Mouse (Mus musculus) embryonic stem cell, embryonic (primary cell): ENCODE results near the gene Kcnj16.

Experiments
- CTCF ChIA-PET, 4 experiments: fragments of 300-600 bp in 2 of 4; fragments of 350-600 bp in 2 of 4; sonication (Branson Sonifier 250); formaldehyde crosslinking; loops; one replicate each; lab custom pipeline; 2022; ENCODE audit warnings: inconsistent platforms in 2 of 4; lab: Charles Lee
- POLR2A ChIA-PET, 4 experiments: fragments of 300-600 bp in 2 of 4; fragments of 350-600 bp in 2 of 4; sonication (Branson Sonifier 250); formaldehyde crosslinking; loops; one replicate each; lab custom pipeline; 2022; ENCODE audit warnings: antibody characterized with exemption in 4 of 4, inconsistent platforms in 1 of 4; lab: Charles Lee

Gene Kcnj16

DNA sequence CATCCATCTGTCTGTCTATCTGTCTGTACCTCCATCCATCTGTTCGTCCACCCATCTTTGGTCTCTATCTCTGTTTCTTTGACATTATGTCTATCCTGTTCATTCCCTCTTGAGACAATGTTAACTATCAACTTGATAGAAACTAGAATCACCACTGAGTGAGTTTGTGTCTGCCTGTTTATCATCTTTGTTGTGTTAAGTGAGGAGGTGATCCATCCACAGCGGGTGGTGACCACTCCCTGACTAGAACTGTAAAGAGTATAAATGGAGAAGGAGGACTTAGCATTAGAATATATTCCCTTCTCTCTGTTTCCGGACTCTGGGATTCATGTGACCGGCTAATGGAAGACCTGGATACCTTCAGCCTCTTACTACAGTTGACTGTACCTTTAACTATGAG is 75.5 kb downstream of the Kcnj16 start:
- POLR2A ChIA-PET: no interaction called here
- CTCF ChIA-PET: interaction anchor here in 1 of 4 experiments (0.5 kb wide), 1 partner anchor 140 kb away, joined by 3 read pairs; no protein-coding TSS in a partner anchor

DNA sequence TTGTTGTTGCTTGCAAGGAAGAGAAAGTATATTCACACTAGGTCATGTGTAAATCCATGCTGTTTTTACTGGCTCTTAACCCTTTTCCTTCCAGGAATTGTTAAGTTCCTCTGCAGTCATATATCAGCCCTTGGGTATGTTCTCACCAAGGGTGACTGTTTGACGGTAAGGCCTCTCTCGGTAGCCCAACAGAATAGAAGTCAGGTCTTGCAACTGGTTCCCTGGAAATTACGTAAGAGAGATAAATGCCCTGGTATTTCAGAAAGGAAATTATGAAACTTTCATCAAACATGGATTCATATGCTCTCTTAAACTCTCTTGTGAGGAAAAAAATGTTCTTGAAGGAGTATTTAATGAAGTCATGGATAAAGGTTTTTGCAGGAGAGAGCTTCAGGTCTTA is 86.4 kb downstream of the Kcnj16 start:
- ChIA-PET POLR2A (no interaction called here), CTCF (interaction anchor here in 1 of 4 experiments (0.7 kb wide), 1 partner anchor 40 kb away, joined by 3 read pairs; no protein-coding TSS in a partner anchor)

DNA sequence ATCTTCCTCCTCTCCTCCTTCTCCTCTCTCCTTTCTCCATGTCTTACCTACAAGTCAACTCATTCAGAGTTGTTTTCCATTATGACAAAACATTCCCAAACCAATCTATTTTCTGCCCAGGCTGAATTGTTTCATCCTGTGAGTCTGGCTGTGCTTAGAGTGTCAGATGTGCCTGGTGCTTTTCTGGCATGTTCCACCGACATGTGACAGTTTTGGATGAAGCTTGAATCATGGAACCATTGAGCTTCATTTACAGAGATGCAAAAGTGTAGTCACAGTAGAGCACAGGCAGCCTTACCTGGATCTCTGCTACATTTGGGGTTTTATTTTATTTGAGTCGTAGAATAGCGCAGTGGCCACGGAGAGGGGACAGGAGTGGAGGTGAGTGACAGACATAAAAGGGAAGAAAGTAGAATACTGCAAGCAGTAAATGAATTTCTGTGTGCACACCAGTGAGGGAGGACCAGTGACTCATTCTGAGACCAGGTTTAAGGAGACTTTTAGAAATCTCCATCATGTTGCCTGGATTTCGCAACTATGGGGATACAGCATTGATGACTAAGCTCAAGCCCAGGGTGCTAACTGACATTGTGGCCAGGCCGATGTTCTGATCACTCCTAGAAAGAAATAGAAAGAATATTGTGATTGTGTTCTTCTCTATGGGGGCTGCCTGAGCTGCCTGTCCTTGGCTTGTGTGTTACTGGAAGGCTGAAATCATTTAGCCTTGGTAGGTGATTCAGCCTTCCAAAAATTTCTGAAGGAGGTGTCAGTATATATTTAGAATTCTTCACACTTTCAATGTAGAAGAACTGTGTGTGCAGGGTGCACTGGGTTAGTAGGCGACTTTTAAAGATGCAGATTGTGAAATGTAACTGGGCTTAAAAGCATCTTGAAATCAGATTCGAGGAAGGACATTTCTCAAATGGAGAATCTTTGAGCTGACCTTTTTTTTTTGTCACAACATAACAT is 87.3 kb downstream of the Kcnj16 start:
- ChIA-PET POLR2A (no interaction called here), CTCF (no interaction called here)

DNA sequence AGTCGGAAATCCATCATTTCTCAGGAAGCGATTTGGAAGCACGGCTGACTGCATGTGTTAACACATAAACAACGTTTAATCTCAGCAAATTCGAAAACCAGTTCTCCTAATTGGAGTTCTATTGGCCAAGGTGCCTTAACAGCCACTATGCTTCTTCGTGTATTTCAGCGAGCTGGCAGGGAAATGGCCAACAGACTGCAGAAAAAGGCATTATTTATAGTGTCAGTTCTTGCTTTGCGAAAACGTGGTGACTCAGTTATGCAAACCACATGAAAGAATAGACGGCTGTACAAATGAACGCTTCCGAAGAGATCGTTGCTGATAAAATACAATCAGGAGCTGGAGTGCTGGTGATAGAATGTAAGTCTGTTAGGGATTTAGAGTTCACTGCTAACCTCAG is 88.2 kb downstream of the Kcnj16 start:
- CTCF ChIA-PET: no interaction called here
- POLR2A ChIA-PET: interaction anchor here in 1 of 4 experiments (0.6 to 1.1 kb wide), 2 partner anchors 10 to 1693 kb away, joined by 3 to 4 read pairs; no protein-coding TSS in a partner anchor

DNA sequence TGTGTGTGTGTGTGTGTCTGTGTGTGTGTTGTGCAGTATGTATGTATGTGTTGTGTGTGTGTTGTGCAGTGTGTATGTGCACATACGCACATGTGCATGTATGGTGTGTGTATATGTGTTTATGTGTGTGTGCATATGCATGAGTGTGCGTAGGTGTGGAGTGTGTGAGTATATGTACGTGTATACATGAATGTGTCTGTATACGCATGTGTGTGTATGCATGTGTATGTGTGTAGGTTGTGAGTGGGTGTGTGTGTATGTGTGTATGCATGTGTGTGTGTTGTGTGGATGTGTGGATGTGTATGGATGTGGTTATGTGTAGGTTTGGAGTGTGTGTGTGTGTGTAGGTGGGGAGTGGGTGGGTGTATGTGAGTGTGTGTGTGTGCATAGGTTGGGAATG is 89.6 kb downstream of the Kcnj16 start:
- POLR2A ChIA-PET: no interaction called here

DNA sequence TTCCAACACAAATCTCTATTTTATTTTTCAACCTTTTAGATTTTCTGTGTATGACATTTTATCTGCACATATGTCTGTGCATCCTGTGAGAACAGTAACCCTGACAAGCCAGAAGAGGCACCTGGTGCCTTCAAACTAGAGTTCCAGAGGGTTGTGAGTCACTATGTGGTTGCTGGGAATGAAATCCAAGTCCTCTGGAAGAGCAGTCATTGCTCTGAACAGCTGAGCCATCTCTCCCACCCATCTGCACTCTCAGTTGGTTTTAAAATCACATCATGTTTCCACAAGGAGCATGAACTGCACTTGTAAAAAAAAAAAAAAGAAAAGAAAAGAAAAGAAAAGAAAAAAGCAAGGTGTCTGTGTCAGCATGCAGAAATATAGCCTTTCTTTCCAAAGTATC is 91.6 kb downstream of the Kcnj16 start:
- ChIA-PET CTCF (no interaction called here), POLR2A (no interaction called here)

More for the DNA sequence above, 89.6 kb downstream of the Kcnj16 start:
- CTCF ChIA-PET: no interaction called here

DNA sequence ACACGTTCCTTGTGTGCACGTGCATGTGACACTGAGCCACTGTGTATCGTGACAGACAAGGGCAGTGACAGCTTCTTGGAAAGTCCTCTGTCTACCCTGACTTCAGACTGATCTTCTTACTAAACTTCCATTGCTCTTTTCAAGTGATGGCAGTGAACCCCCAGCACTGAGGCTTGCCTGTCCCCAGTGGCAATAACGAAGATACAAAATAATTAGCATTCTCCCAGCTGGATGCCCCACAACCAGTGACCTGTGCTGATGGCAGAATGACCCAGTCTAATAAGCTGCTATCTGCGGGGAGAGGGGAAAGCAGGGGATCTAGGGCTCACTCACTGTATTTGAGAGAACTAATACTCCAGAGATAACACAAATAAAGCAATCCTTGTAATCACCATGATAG is 92.4 kb downstream of the Kcnj16 start:
- ChIA-PET POLR2A (interaction anchor here in 1 of 4 experiments (0.6 kb wide), 1 partner anchor 10 kb away, joined by 6 read pairs; no protein-coding TSS in a partner anchor), CTCF (no interaction called here)

DNA sequence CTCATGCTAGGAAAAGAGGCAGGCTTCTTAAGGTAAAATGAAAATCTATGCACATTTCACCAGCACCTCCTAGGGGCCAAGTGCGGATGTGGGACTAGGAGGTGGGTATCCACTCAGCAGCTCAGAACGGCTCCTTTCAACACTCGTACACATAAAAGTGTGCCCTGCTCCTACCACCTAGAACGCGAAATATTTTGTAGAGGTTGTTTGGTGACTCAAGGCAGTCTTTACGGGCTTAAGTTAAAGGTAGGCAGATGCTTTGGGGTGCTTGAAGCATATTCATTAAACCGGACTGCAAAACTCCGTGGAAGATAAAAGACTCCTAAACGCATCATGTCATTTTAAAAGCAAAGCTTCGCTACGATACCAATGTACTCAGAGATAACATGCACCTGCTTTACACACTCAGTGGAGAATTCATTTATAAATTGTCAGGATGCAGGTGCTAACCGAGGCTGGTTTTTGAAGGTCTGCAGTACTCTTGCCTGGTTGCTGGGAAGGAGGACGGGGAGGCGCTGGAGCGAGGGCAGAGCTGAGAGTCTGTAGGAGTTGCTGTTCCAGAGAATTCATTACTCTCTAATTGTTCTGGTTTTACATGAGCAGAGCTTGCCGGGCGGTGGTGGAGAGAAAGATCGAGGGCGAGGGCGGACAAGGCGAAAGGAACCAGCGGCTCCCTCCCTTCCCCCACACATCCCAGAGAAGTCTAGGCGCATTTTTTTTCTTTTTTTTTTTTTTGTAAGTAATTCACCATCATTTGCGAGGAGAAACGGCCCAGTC is 97.1 kb downstream of the Kcnj16 start:
- ChIA-PET CTCF (interaction anchor here (0.6 to 1.4 kb wide), 8 partner anchors 45 to 1718 kb away, joined by 3 to 6 read pairs (median 3); no protein-coding TSS in a partner anchor), POLR2A (interaction anchor here (0.5 to 2.1 kb wide), 9 partner anchors 9 to 1498 kb away, joined by 3 to 5 read pairs (median 3); partner anchors contain the start of gene Abca5 (in 1 of the 4))

DNA sequence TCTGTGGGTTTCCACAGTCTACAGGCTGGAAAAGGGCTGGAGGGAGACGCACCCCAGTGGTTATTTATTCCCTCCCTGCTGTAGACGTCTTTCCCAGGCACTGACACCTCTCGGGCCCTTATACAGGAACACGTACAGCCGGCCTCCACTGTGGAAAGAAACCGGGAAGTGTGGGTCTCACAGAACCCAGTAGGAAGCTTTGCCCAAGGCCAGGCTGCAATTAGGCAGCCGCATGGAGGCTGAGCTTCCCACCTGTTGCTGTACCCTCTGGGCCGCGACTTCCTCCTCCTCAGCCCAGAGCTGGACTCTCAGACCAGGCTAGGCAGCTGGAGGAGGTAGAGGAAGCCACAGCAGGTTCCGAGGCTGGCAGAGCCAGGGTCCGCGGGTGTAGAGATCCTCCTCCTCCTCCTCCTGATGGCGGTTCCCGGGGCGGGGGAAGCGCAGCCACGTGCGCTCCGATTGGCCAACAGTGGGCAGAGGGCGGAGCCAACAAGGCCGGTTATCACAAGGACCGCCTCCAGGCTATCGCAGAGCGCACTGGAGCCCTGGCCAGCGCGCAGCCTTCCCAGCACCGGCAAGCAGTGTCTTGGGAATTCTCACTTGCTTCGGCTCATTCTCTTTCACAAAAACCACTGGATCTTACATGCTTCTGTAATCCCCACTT is 97.9 kb downstream of the Kcnj16 start, which contains the start of gene Kcnj2:
Kcnj2 (plus strand) TSS at position 530 of the 664 bp plus-strand sequence.
- POLR2A ChIA-PET: interaction anchor here (0.5 to 2.1 kb wide), 8 partner anchors 8 to 1498 kb away, joined by 3 to 5 read pairs (median 4); partner anchors contain the start of gene Abca5 (in 1 of the 4)

DNA sequence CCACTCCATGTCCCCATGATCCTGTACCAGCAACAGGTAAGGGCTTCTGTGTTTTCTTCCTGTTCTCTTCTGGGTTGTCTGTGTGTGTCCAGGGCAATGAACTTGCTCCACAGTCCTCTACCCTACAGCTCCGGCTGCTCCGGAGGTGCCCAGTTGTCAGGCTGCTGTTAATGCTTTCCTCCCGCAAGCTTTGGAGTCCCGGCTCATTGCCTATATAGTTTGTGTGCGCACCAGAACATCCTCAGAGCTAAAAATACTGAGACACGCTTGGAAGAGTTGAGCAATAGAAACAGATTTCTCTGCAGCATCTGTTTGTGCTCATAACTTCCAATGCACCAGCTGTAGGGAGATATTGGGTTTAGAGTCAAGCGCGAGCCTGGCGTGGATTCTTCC is 98.5 kb downstream of the Kcnj16 start:
- ChIA-PET POLR2A (interaction anchor here in 2 of 4 experiments (0.6 to 2.1 kb wide), 3 partner anchors 11 to 22 kb away, joined by 4 to 5 read pairs (median 5); no protein-coding TSS in a partner anchor), CTCF (interaction anchor here in 1 of 4 experiments (1.0 kb wide), 1 partner anchor 529 kb away, joined by 3 read pairs; no protein-coding TSS in a partner anchor)

More for the DNA sequence above, 97.9 kb downstream of the Kcnj16 start, which contains the start of gene Kcnj2:
- CTCF ChIA-PET: interaction anchor here in 3 of 4 experiments (0.7 to 1.0 kb wide), 4 partner anchors 46 to 571 kb away, joined by 3 to 6 read pairs (median 3); no protein-coding TSS in a partner anchor

DNA sequence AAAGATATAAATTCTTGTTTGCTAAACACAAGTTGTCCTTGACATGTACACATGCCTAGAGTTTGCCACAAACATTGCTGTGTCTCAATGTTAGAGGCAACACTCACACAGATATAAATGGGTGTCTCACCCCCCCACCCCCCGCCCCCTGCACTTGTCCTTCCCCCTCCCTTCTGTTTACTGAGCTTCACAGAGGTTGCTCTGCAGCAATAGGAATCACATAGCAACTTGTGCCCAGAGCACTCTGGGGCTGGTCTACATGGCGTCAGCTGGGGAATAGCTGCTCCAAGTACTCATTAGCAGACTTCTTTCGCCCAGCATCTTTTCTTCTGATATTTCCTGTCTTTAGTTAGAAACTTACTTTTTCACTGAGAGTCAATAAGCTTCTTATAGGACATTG is 100.0 kb downstream of the Kcnj16 start:
- ChIA-PET POLR2A (no interaction called here), CTCF (no interaction called here)

DNA sequence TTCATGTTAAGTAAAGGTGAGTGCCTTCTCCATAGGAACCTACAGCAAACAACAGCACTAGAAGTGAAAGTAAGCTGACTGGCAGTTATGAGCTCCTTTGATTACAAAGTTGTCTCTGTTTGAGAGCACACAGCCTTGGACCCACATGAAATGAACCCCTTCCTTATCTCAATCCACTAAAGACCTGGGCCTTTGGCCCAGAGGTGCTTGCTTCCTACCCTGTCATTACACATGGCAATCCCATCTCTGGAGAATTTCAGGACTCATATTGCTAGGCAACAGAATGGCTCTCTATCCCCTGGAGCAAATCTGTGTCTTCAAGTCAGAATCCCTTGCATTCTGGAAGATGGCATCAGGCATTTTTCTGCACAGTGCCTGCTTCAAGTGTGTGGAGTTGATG is 102.6 kb downstream of the Kcnj16 start:
- POLR2A ChIA-PET: interaction anchor here in 1 of 4 experiments (0.5 kb wide), 1 partner anchor 670 kb away, joined by 3 read pairs; no protein-coding TSS in a partner anchor
- CTCF ChIA-PET: interaction anchor here in 1 of 4 experiments (0.5 kb wide), 1 partner anchor 71 kb away, joined by 3 read pairs; no protein-coding TSS in a partner anchor

DNA sequence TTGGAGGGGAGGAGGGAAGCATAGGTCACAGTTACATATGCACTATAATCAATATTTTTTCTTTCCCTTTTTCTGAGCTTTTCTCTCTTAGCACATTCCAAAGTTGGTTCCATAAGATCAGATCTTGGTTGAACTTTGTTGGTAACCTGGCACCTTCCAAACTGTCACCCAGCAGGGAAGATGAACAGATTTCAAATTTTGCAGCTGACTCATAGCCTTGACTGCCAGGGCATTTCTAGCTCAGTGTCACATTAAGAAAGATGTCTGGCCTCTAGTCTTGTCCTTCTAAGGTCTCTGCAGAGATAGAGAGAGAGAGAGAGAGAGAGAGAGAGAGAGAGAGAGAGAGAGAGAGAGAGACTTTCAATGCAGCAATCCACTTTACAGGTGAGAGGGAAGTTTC is 106.3 kb downstream of the Kcnj16 start:
- POLR2A ChIA-PET: interaction anchor here in 2 of 4 experiments (0.6 to 1.3 kb wide), 3 partner anchors 9 to 96 kb away, joined by 4 to 5 read pairs (median 5); no protein-coding TSS in a partner anchor

More for the DNA sequence above, 106.3 kb downstream of the Kcnj16 start:
- CTCF ChIA-PET: no interaction called here
